Mouse (Mus musculus): ENCODE measurements at regions not wholly inside any gene's neighbourhood (a gene's known extent, or its start where the extent isn't known, plus 50 kb on each side); places are given as distances from the start of the nearest gene placed in this dataset.

DNA sequence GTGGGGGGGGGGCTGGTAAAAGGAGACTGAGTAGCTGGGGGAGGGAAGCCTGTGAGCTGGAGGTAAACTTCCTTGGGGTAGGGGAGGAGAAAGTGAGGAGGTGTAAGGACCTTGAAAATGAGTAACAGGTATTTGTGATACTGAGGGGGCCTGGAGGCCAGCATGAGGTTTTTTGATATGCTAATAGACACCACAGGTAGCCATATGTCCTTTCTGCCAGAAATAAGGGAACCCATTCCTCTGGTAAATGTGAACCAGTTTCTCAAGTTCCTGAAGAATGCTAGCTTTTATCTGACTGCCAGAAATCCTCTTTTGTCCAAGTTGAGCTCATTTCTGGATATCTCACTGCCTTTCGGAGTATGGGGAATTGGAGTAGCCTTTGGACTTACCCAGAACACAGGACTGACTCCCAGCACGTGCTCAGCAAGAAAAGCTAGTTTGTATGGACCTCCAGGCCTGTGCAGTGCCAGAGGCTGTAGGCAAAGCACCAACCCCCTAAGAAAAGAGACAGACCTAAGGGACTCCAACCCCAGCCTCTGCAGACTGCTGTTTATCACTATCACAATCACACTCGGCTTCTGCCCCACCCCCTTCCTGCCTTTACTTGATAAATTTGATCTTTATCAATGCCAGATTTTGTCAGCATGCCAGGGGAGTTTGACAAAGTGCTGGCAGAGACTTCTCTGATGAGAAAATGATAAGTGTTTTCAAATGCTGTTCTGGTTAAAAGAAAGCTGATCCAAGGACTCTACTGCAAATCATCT lies 552.0 kb upstream of the Intu start:
- TF ChIP-seq EP300 (optimal IDR thresholded peaks at IDR 0.05), result no peak
- TF ChIP-seq CTCF (IDR thresholded peaks at IDR 0.05; ENCODE audit: low read depth), result no peak
- Histone ChIP-seq H3K4me2 (replicated peaks; ENCODE audit: low read depth) (no peak overlapping the region), H3K36me3 (ENCODE audit: control insufficient read depth, insufficient read depth, low read length) (no peaks in the 10 kb centered on the region), H3K4me3 (ENCODE audit: low read depth, low read length) (no peak overlapping the region), H3K27ac (replicated peaks) (no peak overlapping the region), H3K9me3 (ENCODE audit: control insufficient read depth, low read length) (no peaks in the 10 kb centered on the region), H3K9ac (ENCODE audit: low read length) (no peak overlapping the region), H3K4me1 (replicated peaks; ENCODE audit: control insufficient read depth, insufficient read depth) (no peaks in the 10 kb centered on the region), H3K27me3 (ENCODE audit: control insufficient read depth, insufficient read depth, low read length) (no peaks in the 10 kb centered on the region)
- no peak for DNase-seq (ENCODE audit: low spot score)
- ATAC-seq (ENCODE audit: low FRiP score, low TSS enrichment), result no peak
- 23% methylated on average over 3 of the region's 3 CpGs for WGBS

DNA sequence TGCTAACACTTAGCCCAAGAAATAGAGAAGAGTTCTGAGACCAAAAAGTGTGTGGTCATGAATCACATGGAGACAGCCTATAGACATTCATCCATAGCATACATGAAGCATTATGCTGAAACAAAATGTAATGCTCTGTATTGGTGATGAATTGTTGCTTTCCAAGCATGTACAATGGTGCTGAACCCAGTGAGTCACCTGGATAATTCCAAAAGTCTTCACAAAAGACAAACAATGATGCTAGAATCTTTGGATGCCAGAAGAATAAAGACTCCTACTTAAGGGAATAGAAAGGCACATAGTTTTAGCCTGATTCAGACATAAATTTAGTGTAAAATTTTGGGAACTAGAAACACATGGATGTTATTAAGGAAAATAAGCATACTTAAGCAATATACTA lies 548.4 kb upstream of the Intu start:
- TF ChIP-seq CTCF (IDR thresholded peaks at IDR 0.05; ENCODE audit: low read depth) (no peak), EP300 (optimal IDR thresholded peaks at IDR 0.05) (no peak)
- no peaks in the 10 kb centered on the region for H3K9me3 ChIP-seq (ENCODE audit: control insufficient read depth, low read length)
- no peaks in the 10 kb centered on the region for H3K36me3 ChIP-seq (ENCODE audit: control insufficient read depth, insufficient read depth, low read length)
- no peak overlapping the region for H3K27ac ChIP-seq (replicated peaks)
- no peaks in the 10 kb centered on the region for H3K27me3 ChIP-seq (ENCODE audit: control insufficient read depth, insufficient read depth, low read length)
- H3K4me3 ChIP-seq (ENCODE audit: low read depth, low read length), result no peak overlapping the region
- no peak overlapping the region for H3K4me2 ChIP-seq (replicated peaks; ENCODE audit: low read depth)
- H3K4me1 ChIP-seq (replicated peaks; ENCODE audit: control insufficient read depth, insufficient read depth), result no peaks in the 10 kb centered on the region
- ATAC-seq (ENCODE audit: low FRiP score, low TSS enrichment) (no peak), DNase-seq (ENCODE audit: low spot score) (no peak)
- H3K9ac ChIP-seq (ENCODE audit: low read length), result no peak overlapping the region

DNA sequence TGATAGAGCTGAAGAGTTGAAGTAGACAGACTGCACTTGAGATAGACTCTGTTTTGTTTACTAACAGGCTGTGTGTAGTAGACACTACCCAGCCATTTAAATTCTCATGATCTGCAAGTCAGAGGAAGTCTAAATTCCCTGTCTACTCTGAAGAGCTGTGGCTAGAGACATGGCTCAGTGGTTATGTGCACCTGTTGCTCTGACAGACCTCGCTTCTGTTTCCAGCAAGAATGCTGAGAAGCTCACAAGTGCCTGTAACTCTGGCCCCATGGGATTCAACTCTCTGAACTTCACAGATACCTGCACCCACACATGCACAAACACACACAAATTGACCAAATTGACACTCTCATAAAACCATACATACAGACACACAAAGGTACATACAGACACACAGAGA lies 543.4 kb upstream of the Intu start:
- no peaks in the 10 kb centered on the region for H3K27me3 ChIP-seq (ENCODE audit: control insufficient read depth, insufficient read depth, low read length)
- TF ChIP-seq EP300 (optimal IDR thresholded peaks at IDR 0.05), result no peak
- no peak for TF ChIP-seq CTCF (IDR thresholded peaks at IDR 0.05; ENCODE audit: low read depth)
- ATAC-seq (ENCODE audit: low FRiP score, low TSS enrichment) (no peak), DNase-seq (ENCODE audit: low spot score) (no peak)
- no peaks in the 10 kb centered on the region for H3K36me3 ChIP-seq (ENCODE audit: control insufficient read depth, insufficient read depth, low read length)
- no peak overlapping the region for H3K9ac ChIP-seq (ENCODE audit: low read length)
- H3K4me1 ChIP-seq (replicated peaks; ENCODE audit: control insufficient read depth, insufficient read depth), result no peaks in the 10 kb centered on the region
- WGBS, result 82% methylated on average over 1 of the region's 1 CpGs
- no peak overlapping the region for H3K4me2 ChIP-seq (replicated peaks; ENCODE audit: low read depth)
- H3K4me3 ChIP-seq (ENCODE audit: low read depth, low read length), result no peak overlapping the region
- H3K27ac ChIP-seq (replicated peaks), result no peak overlapping the region
- no peaks in the 10 kb centered on the region for H3K9me3 ChIP-seq (ENCODE audit: control insufficient read depth, low read length)

DNA sequence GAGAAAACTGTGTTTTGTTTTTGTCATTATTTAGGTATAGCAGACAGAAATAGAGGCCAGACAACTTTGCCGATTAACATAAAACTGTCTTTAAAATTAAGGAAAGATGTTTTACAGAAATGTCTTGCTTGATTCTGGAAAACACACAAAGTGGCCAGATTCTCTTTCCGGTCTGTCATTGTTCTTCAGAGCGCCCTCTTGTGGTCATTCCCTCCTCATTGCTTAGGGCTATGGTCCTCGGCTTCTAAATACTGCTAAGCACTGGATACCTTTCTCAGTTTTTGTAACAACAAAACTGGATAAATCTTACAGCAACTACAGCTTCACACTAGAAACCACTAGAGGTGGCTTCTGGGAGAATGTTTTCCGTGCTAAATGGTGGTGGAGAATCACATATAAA lies 532.5 kb upstream of the Intu start:
- Histone ChIP-seq H3K4me2 (replicated peaks; ENCODE audit: low read depth) (no peak overlapping the region), H3K9me3 (ENCODE audit: control insufficient read depth, low read length) (no peaks in the 10 kb centered on the region), H3K27me3 (ENCODE audit: control insufficient read depth, insufficient read depth, low read length) (no peaks in the 10 kb centered on the region), H3K4me1 (replicated peaks; ENCODE audit: control insufficient read depth, insufficient read depth) (no peaks in the 10 kb centered on the region), H3K27ac (replicated peaks) (no peak overlapping the region), H3K36me3 (ENCODE audit: control insufficient read depth, insufficient read depth, low read length) (no peaks in the 10 kb centered on the region), H3K9ac (ENCODE audit: low read length) (no peak overlapping the region), H3K4me3 (ENCODE audit: low read depth, low read length) (no peak overlapping the region)
- 44% methylated on average over 5 of the region's 5 CpGs for WGBS
- no peak for TF ChIP-seq EP300 (optimal IDR thresholded peaks at IDR 0.05)
- TF ChIP-seq CTCF (IDR thresholded peaks at IDR 0.05; ENCODE audit: low read depth), result peak; percentile 69
- no peak for ATAC-seq (ENCODE audit: low FRiP score, low TSS enrichment)
- peak; percentile 14 for DNase-seq (ENCODE audit: low spot score)

DNA sequence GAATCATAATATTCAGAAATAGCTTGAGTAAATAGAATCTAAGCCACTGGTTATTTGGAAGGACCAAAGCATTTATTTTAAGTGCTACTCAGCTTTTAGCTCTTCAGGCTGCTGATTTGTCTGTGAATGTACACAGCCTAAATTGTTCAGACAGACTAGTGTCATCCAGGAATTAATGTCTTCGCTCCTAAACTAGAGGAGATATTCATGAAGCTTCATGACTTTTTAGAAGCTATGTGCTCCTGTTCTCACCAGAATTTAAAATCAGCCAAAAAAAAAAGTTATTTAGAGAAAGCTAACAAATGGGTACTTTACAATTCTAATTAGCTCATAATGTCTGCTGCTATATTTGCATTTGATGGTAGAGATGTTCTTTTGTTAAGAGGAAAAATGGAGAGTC lies 531.2 kb upstream of the Intu start:
- no peaks in the 10 kb centered on the region for H3K36me3 ChIP-seq (ENCODE audit: control insufficient read depth, insufficient read depth, low read length)
- H3K4me3 ChIP-seq (ENCODE audit: low read depth, low read length), result no peak overlapping the region
- no peak for TF ChIP-seq CTCF (IDR thresholded peaks at IDR 0.05; ENCODE audit: low read depth)
- no peak for TF ChIP-seq EP300 (optimal IDR thresholded peaks at IDR 0.05)
- no peak overlapping the region for H3K9ac ChIP-seq (ENCODE audit: low read length)
- no peak overlapping the region for H3K4me2 ChIP-seq (replicated peaks; ENCODE audit: low read depth)
- DNase-seq (ENCODE audit: low spot score), result no peak
- no peaks in the 10 kb centered on the region for H3K4me1 ChIP-seq (replicated peaks; ENCODE audit: control insufficient read depth, insufficient read depth)
- no peak for ATAC-seq (ENCODE audit: low FRiP score, low TSS enrichment)
- no peaks in the 10 kb centered on the region for H3K9me3 ChIP-seq (ENCODE audit: control insufficient read depth, low read length)
- H3K27ac ChIP-seq (replicated peaks), result no peak overlapping the region
- WGBS, result 88% methylated on average over 1 of the region's 1 CpGs
- H3K27me3 ChIP-seq (ENCODE audit: control insufficient read depth, insufficient read depth, low read length), result no peaks in the 10 kb centered on the region

DNA sequence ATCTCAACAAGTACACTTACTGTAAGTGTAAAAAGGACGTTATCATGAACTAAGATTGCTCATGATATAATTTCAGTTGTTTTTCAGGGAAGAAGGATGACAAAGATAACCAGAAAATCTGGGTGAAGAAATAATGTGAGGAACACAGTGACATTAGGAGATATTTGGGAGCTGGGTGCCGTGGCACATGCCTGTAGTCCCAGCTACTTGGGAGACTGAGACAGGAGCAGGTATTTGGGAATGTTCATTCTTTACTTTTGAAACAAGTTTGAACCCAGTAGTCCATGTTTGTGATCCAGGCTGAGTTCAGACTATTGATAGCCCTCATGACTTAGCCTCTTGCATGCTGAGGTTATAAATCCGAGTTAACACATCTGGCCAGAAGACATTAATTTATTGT lies 528.2 kb upstream of the Intu start:
- no peaks in the 10 kb centered on the region for H3K9me3 ChIP-seq (ENCODE audit: control insufficient read depth, low read length)
- H3K36me3 ChIP-seq (ENCODE audit: control insufficient read depth, insufficient read depth, low read length), result no peaks in the 10 kb centered on the region
- WGBS, result 80% methylated on average over 3 of the region's 3 CpGs
- ATAC-seq (ENCODE audit: low FRiP score, low TSS enrichment) (no peak), DNase-seq (ENCODE audit: low spot score) (no peak)
- no peaks in the 10 kb centered on the region for H3K4me1 ChIP-seq (replicated peaks; ENCODE audit: control insufficient read depth, insufficient read depth)
- TF ChIP-seq EP300 (optimal IDR thresholded peaks at IDR 0.05) (no peak), CTCF (IDR thresholded peaks at IDR 0.05; ENCODE audit: low read depth) (no peak)
- no peak overlapping the region for H3K9ac ChIP-seq (ENCODE audit: low read length)
- H3K4me2 ChIP-seq (replicated peaks; ENCODE audit: low read depth), result no peak overlapping the region
- no peak overlapping the region for H3K4me3 ChIP-seq (ENCODE audit: low read depth, low read length)
- no peak overlapping the region for H3K27ac ChIP-seq (replicated peaks)
- no peaks in the 10 kb centered on the region for H3K27me3 ChIP-seq (ENCODE audit: control insufficient read depth, insufficient read depth, low read length)

All from stomach, postnatal 0 days (tissue).